Mouse (Mus musculus): ENCODE measurements around the gene Gm19426.

Gm19426 gene

GRCm38 (mm10) chr2:84743561-84743960 lies at the start of gene Gm19426:
TSS of gene Gm19426 (minus strand) at chr2:84743655.
- peak; percentile 79 to 83 for DNase-seq (ENCODE audit: low spot score in 2 of 2)

- no peak for DNase-seq (ENCODE audit: low spot score in 2 of 2)
Measured at GRCm38 (mm10) chr2:84793154-84793553, 49.7 kb upstream of the Gm19426 start.

GRCm38 (mm10) chr2:84792516-84792915 lies 49.1 kb upstream of the Gm19426 start:
- no peak for DNase-seq (ENCODE audit: low spot score in 2 of 2)

- DNase-seq (ENCODE audit: low spot score in 2 of 2): no peak
Measured at GRCm38 (mm10) chr2:84790418-84790817, 47.0 kb upstream of the Gm19426 start.

GRCm38 (mm10) chr2:84788316-84788715 lies 44.9 kb upstream of the Gm19426 start:
- no peak for DNase-seq (ENCODE audit: low spot score in 2 of 2)

- DNase-seq (ENCODE audit: low spot score in 2 of 2): no peak
Measured at GRCm38 (mm10) chr2:84783840-84784566, 40.5 kb upstream of the Gm19426 start.

- DNase-seq (ENCODE audit: low spot score in 2 of 2): no peak
Measured at GRCm38 (mm10) chr2:84783315-84783714, 39.9 kb upstream of the Gm19426 start.

GRCm38 (mm10) chr2:84779210-84779609 lies 35.8 kb upstream of the Gm19426 start:
- no peak for DNase-seq (ENCODE audit: low spot score in 2 of 2)

- no peak for DNase-seq (ENCODE audit: low spot score in 2 of 2)
Measured at GRCm38 (mm10) chr2:84777706-84778105, 34.3 kb upstream of the Gm19426 start.

- no peak for DNase-seq (ENCODE audit: low spot score in 2 of 2)
Measured at GRCm38 (mm10) chr2:84775665-84776064, 32.2 kb upstream of the Gm19426 start.

GRCm38 (mm10) chr2:84775241-84775640 lies 31.8 kb upstream of the Gm19426 start, which contains the start of gene Serping1:
TSS of gene Serping1 (minus strand) at chr2:84775444.
- DNase-seq (ENCODE audit: low spot score in 2 of 2): no peak

GRCm38 (mm10) chr2:84774751-84775150 lies 31.3 kb upstream of the Gm19426 start:
- DNase-seq (ENCODE audit: low spot score in 2 of 2): peak; percentile 79 to 81

- DNase-seq (ENCODE audit: low spot score in 2 of 2): no peak
Measured at GRCm38 (mm10) chr2:84773195-84773594, 29.7 kb upstream of the Gm19426 start.

GRCm38 (mm10) chr2:84772454-84772853 lies 29.0 kb upstream of the Gm19426 start:
- no peak for DNase-seq (ENCODE audit: low spot score in 2 of 2)

- no peak for DNase-seq (ENCODE audit: low spot score in 2 of 2)
Measured at GRCm38 (mm10) chr2:84770501-84770900, 27.0 kb upstream of the Gm19426 start.

GRCm38 (mm10) chr2:84762818-84763217 lies 19.4 kb upstream of the Gm19426 start:
- DNase-seq (ENCODE audit: low spot score in 2 of 2): no peak

GRCm38 (mm10) chr2:84762295-84762694 lies 18.8 kb upstream of the Gm19426 start:
- DNase-seq (ENCODE audit: low spot score in 2 of 2): no peak

GRCm38 (mm10) chr2:84761840-84762239 lies 18.4 kb upstream of the Gm19426 start:
- no peak for DNase-seq (ENCODE audit: low spot score in 2 of 2)

- DNase-seq (ENCODE audit: low spot score in 2 of 2): no peak
Measured at GRCm38 (mm10) chr2:84761309-84761708, 17.9 kb upstream of the Gm19426 start.

GRCm38 (mm10) chr2:84760777-84761176 lies 17.3 kb upstream of the Gm19426 start:
- no peak for DNase-seq (ENCODE audit: low spot score in 2 of 2)

GRCm38 (mm10) chr2:84758542-84759127 lies 15.2 kb upstream of the Gm19426 start:
- DNase-seq (ENCODE audit: low spot score in 2 of 2): no peak

GRCm38 (mm10) chr2:84757026-84757682 lies 13.7 kb upstream of the Gm19426 start:
- DNase-seq (ENCODE audit: low spot score in 2 of 2): no peak

- no peak for DNase-seq (ENCODE audit: low spot score in 2 of 2)
Measured at GRCm38 (mm10) chr2:84756245-84756644, 12.8 kb upstream of the Gm19426 start.

Data from urinary bladder, postnatal 4 days (tissue).